Mouse (Mus musculus): ENCODE data around the gene Cd3g. TPM values are rescaled to one million over a fixed set of nuclear protein-coding genes. Genes with fewer than 3 reads are reported as not detected.

Gene Cd3g
- polyA plus RNA-seq, 1 experiment = not detected

DNA sequence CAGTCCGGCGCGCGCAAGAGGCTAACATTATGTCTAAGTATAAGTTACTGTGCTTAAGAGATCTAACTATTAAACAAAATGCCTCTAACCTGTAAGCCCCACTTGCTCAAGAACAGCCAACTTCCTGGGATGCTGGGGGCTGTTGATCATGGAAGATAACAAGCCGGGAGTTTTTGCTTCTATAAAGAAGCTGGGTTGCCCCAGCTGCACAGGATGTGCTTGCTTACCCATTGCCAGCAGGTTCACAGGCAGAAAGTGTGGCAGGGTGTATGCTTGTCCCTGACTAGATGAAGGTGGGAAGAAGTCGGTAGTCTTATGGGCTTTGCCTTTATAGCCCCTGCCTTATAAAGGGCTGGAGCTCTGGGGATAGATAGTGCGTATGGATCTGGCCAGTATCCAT is 16.4 kb upstream of the Cd3g start:
- no peak overlapping the region for H3K4me3 ChIP-seq (ENCODE audit: insufficient read depth, poor library complexity, severe bottlenecking)
- H3K27me3 ChIP-seq (ENCODE audit: control insufficient read depth, insufficient read depth, insufficient read length) = no peaks in the 10 kb centered on the region
- TF ChIP-seq CEBPB (IDR thresholded peaks at IDR 0.05; ENCODE audit: low read depth) (no peak), MYOG (IDR thresholded peaks at IDR 0.05; ENCODE audit: control insufficient read depth, extremely low read depth, insufficient read length) (no peak), MYOD1 (IDR thresholded peaks at IDR 0.05; ENCODE audit: control insufficient read depth, insufficient read length, low read depth) (no peak), MAX (IDR thresholded peaks at IDR 0.05) (no peak), FOSL1 (IDR thresholded peaks at IDR 0.05; ENCODE audit: insufficient read depth, low read length, poor library complexity, severe bottlenecking) (no peak)
- no peaks in the 10 kb centered on the region for H3K79me3 ChIP-seq (ENCODE audit: low read depth)
- H3K36me3 ChIP-seq (ENCODE audit: control insufficient read depth, insufficient read depth) = no peaks in the 10 kb centered on the region
- H3ac ChIP-seq (ENCODE audit: control insufficient read depth, insufficient read length, low read depth) = no peak overlapping the region
- no peaks in the 10 kb centered on the region for H3K79me2 ChIP-seq (ENCODE audit: control insufficient read depth, insufficient read depth)

DNA sequence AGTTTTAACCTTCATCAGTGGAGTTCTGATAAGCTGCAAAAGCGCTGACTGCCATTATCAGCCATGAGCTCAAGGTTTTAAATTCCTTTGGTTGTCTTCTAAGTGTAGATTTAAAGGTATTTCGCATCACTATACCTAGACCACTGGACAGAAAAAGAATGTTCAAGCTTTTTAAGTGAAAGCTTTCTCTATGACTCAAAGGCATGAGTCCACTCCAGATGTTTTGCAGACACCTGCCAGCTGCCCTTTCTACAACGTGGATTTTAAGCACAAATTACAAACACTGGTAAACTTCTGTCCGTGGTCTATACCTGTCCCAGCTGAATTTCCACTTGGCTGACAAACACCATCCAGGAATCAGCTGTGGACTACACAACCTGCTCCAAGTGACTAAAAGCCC is 14.7 kb upstream of the Cd3g start:
- no peaks in the 10 kb centered on the region for H3K36me3 ChIP-seq (ENCODE audit: control insufficient read depth, insufficient read depth)
- no peak for TF ChIP-seq CTCF (IDR thresholded peaks at IDR 0.05; ENCODE audit: control insufficient read depth, insufficient read depth, insufficient read length)
- no peak for TF ChIP-seq MYOD1 (IDR thresholded peaks at IDR 0.05; ENCODE audit: control insufficient read depth, insufficient read length, low read depth)
- TF ChIP-seq USF1 (IDR thresholded peaks at IDR 0.05; ENCODE audit: low read depth) = no peak
- TF ChIP-seq MAX (IDR thresholded peaks at IDR 0.05) = no peak
- no peak for TF ChIP-seq FOSL1 (IDR thresholded peaks at IDR 0.05; ENCODE audit: insufficient read depth, low read length, poor library complexity, severe bottlenecking)
- no peak for TF ChIP-seq MYOG (IDR thresholded peaks at IDR 0.05; ENCODE audit: control insufficient read depth, extremely low read depth, insufficient read length)
- no peak for TF ChIP-seq CEBPB (IDR thresholded peaks at IDR 0.05; ENCODE audit: low read depth)
- H3ac ChIP-seq (ENCODE audit: control insufficient read depth, insufficient read length, low read depth) = no peak overlapping the region
- no peak overlapping the region for H3K4me3 ChIP-seq (ENCODE audit: insufficient read depth, poor library complexity, severe bottlenecking)
- H3K79me3 ChIP-seq (ENCODE audit: low read depth) = no peaks in the 10 kb centered on the region
- H3K79me2 ChIP-seq (ENCODE audit: control insufficient read depth, insufficient read depth) = no peaks in the 10 kb centered on the region
- H3K27me3 ChIP-seq (ENCODE audit: control insufficient read depth, insufficient read depth, insufficient read length) = no peaks in the 10 kb centered on the region

DNA sequence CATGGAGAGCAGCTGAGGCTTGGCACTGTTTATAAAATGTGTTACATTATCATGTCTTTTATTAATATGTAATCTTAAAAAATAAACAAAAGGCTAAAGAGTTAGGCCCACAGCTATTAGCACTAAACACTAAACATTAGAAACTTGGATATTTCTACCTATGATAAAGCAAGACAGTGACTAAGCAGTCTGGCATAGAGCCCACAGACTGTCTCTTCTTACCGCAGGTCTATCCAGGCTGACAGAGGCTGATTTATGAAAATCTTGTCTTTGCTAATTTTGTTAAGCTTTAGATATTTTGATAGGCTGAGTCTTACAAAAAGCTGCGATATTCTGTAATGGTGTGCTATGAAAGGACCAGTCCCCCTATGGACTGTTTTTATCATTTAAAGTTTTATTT is 13.0 kb upstream of the Cd3g start:
- H3K79me2 ChIP-seq (ENCODE audit: control insufficient read depth, insufficient read depth) = no peaks in the 10 kb centered on the region
- no peaks in the 10 kb centered on the region for H3K36me3 ChIP-seq (ENCODE audit: control insufficient read depth, insufficient read depth)

GRCm38 (mm10) chr9:44992271-44992670 is 12.0 kb upstream of the Cd3g start:
- H3ac ChIP-seq (ENCODE audit: control insufficient read depth, insufficient read length, low read depth) = no peak overlapping the region
- H3K79me3 ChIP-seq (ENCODE audit: low read depth) = no peaks in the 10 kb centered on the region
- peak; percentile 2 for TF ChIP-seq CEBPB (IDR thresholded peaks at IDR 0.05; ENCODE audit: low read depth)
- no peak for TF ChIP-seq USF1 (IDR thresholded peaks at IDR 0.05; ENCODE audit: low read depth)
- no peak overlapping the region for H3K4me3 ChIP-seq (ENCODE audit: insufficient read depth, poor library complexity, severe bottlenecking)
- H3K36me3 ChIP-seq (ENCODE audit: control insufficient read depth, insufficient read depth) = no peaks in the 10 kb centered on the region
- H3K27me3 ChIP-seq (ENCODE audit: control insufficient read depth, insufficient read depth, insufficient read length) = no peaks in the 10 kb centered on the region
- no peaks in the 10 kb centered on the region for H3K79me2 ChIP-seq (ENCODE audit: control insufficient read depth, insufficient read depth)

More for the DNA sequence above, 13.0 kb upstream of the Cd3g start:
- Histone ChIP-seq H3K4me3 (ENCODE audit: insufficient read depth, poor library complexity, severe bottlenecking) (no peak overlapping the region), H3ac (ENCODE audit: control insufficient read depth, insufficient read length, low read depth) (no peak overlapping the region), H3K27me3 (ENCODE audit: control insufficient read depth, insufficient read depth, insufficient read length) (no peaks in the 10 kb centered on the region), H3K79me3 (ENCODE audit: low read depth) (no peaks in the 10 kb centered on the region)
- TF ChIP-seq MAX (IDR thresholded peaks at IDR 0.05) = no peak
- TF ChIP-seq MYOD1 (IDR thresholded peaks at IDR 0.05; ENCODE audit: control insufficient read depth, insufficient read length, low read depth) = no peak
- no peak for TF ChIP-seq FOSL1 (IDR thresholded peaks at IDR 0.05; ENCODE audit: insufficient read depth, low read length, poor library complexity, severe bottlenecking)
- no peak for TF ChIP-seq MYOG (IDR thresholded peaks at IDR 0.05; ENCODE audit: control insufficient read depth, extremely low read depth, insufficient read length)
- no peak for TF ChIP-seq USF1 (IDR thresholded peaks at IDR 0.05; ENCODE audit: low read depth)
- no peak for TF ChIP-seq CEBPB (IDR thresholded peaks at IDR 0.05; ENCODE audit: low read depth)
- no peak for TF ChIP-seq CTCF (IDR thresholded peaks at IDR 0.05; ENCODE audit: control insufficient read depth, insufficient read depth, insufficient read length)

- no peaks in the 10 kb centered on the region for H3K36me3 ChIP-seq (ENCODE audit: control insufficient read depth, insufficient read depth)
- H3K79me3 ChIP-seq (ENCODE audit: low read depth) = no peaks in the 10 kb centered on the region
Measured at GRCm38 (mm10) chr9:44991821-44992220, 11.6 kb upstream of the Cd3g start.

GRCm38 (mm10) chr9:44986976-44987375 is 6.7 kb upstream of the Cd3g start:
- Histone ChIP-seq H3K79me3 (ENCODE audit: low read depth) (no peaks in the 10 kb centered on the region), H3ac (ENCODE audit: control insufficient read depth, insufficient read length, low read depth) (no peak overlapping the region), H3K27me3 (ENCODE audit: control insufficient read depth, insufficient read depth, insufficient read length) (peaks cover 7% of the 10 kb centered on the region)

More at GRCm38 (mm10) chr9:44991821-44992220, 11.6 kb upstream of the Cd3g start:
- Histone ChIP-seq H3K4me3 (ENCODE audit: insufficient read depth, poor library complexity, severe bottlenecking) (no peak overlapping the region), H3K79me2 (ENCODE audit: control insufficient read depth, insufficient read depth) (no peaks in the 10 kb centered on the region), H3ac (ENCODE audit: control insufficient read depth, insufficient read length, low read depth) (no peak overlapping the region), H3K27me3 (ENCODE audit: control insufficient read depth, insufficient read depth, insufficient read length) (no peaks in the 10 kb centered on the region)
- TF ChIP-seq MYOG (IDR thresholded peaks at IDR 0.05; ENCODE audit: control insufficient read depth, extremely low read depth, insufficient read length) (no peak), FOSL1 (IDR thresholded peaks at IDR 0.05; ENCODE audit: insufficient read depth, low read length, poor library complexity, severe bottlenecking) (no peak), MAX (IDR thresholded peaks at IDR 0.05) (no peak), MYOD1 (IDR thresholded peaks at IDR 0.05; ENCODE audit: control insufficient read depth, insufficient read length, low read depth) (no peak), CTCF (IDR thresholded peaks at IDR 0.05; ENCODE audit: control insufficient read depth, insufficient read depth, insufficient read length) (no peak), CEBPB (IDR thresholded peaks at IDR 0.05; ENCODE audit: low read depth) (no peak), USF1 (IDR thresholded peaks at IDR 0.05; ENCODE audit: low read depth) (no peak)

More at GRCm38 (mm10) chr9:44986976-44987375, 6.7 kb upstream of the Cd3g start:
- TF ChIP-seq MYOD1 (IDR thresholded peaks at IDR 0.05; ENCODE audit: control insufficient read depth, insufficient read length, low read depth) (no peak), FOSL1 (IDR thresholded peaks at IDR 0.05; ENCODE audit: insufficient read depth, low read length, poor library complexity, severe bottlenecking) (no peak), MAX (IDR thresholded peaks at IDR 0.05) (no peak), CTCF (IDR thresholded peaks at IDR 0.05; ENCODE audit: control insufficient read depth, insufficient read depth, insufficient read length) (no peak), USF1 (IDR thresholded peaks at IDR 0.05; ENCODE audit: low read depth) (no peak), MYOG (IDR thresholded peaks at IDR 0.05; ENCODE audit: control insufficient read depth, extremely low read depth, insufficient read length) (no peak)
- Histone ChIP-seq H3K79me2 (ENCODE audit: control insufficient read depth, insufficient read depth) (no peaks in the 10 kb centered on the region), H3K4me3 (ENCODE audit: insufficient read depth, poor library complexity, severe bottlenecking) (no peak overlapping the region), H3K36me3 (ENCODE audit: control insufficient read depth, insufficient read depth) (no peaks in the 10 kb centered on the region)

Measured in C2C12 (cell line).